Mouse (Mus musculus): Measurements from ENCODE around the gene Ttc38. TPM values are rescaled to one million over a fixed set of nuclear protein-coding genes. Genes with fewer than 3 reads are reported as not detected.
"Not testable (repeated sequence)": the region's sequence is repeated elsewhere in the genome, so short reads cannot be mapped to it uniquely, and the experiment has no call there.

Gene Ttc38
- polyA plus RNA-seq, 1 experiment from 2014 or later: 8.6 TPM

DNA sequence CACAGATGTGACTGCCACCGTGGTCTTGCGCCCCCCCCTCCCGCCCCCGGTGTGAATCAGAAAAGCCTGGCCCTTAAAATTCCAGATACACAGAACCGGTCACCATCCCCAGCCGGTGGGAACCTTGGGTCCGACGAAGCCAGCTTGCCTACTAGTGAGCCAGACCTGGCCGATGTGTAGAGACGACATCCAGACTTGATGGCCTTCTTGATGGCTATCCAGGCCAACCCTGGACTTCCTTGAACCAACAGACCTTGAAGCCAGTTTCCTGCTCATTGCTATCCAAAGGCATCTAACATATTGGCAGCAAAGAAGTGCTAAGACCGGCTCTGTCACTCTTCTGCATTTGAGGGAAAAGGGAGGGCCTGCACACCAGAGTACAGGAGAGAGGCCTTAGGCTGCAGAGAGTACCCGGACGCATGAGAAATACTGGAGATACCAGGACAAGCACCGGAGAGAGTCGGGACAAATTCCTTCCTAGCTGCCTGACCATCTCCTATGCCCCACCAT, 26.9 kb downstream of the Ttc38 start:
- peak overlapping the region; percentile 79 for H3K4me2 ChIP-seq
- 13% methylated on average over 15 of the region's 15 CpGs for WGBS (ENCODE audit: insufficient replicate concordance)
- H3K9me3 ChIP-seq (replicated peaks): no peaks in the 10 kb centered on the region
- H3K4me1 ChIP-seq (replicated peaks): peaks cover 42% of the 10 kb centered on the region
- H3K27me3 ChIP-seq: no peaks in the 10 kb centered on the region
- peak overlapping the region; percentile 87 for H3K4me3 ChIP-seq (replicated peaks)
- ATAC-seq (ENCODE audit: insufficient read depth): no peak; the same call in 1 of the 2 replicates
- H3K9ac ChIP-seq: peak overlapping the region; percentile 63
- peaks cover 32% of the 10 kb centered on the region for H3K36me3 ChIP-seq (replicated peaks)
- H3K27ac ChIP-seq (replicated peaks): peak overlapping the region; percentile 39; the same call in 1 of the 2 replicates

DNA sequence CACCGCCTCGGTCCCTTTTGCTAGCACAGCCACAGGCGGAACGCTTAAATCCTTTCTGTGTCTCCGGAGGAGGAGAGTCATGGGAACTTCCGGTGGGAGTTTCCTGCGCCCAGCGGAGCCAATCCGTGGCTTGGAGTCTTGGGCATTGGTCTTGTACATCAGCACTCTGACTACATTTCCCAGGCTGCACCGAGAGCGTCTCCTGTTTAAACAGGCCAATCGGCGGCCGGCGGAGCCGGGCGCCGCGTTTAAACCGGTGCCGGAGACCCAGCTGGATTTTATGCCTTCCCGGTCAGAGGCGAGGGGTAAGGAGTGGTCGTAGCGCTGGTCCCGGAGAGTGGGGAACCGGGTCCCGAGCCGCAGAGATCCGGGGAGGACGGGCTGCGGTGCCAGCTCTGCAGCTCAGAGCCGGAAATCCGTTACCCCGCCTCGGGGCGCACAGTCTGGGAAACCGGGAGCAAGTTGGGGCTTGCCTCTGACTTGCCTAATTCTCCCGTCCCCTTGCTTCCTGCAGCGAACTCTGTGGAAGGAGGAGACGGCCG, 27.5 kb downstream of the Ttc38 start, which contains the start of gene Gtse1:
Gtse1 (plus strand) TSS at position 256 of the 542 bp plus-strand sequence.
- peak; percentile 98 for ATAC-seq (ENCODE audit: insufficient read depth)
- Histone ChIP-seq H3K4me2 (peak within 1 kb of the TSS; percentile 79), H3K27me3 (no peaks in the 10 kb centered on the region), H3K4me1 (replicated peaks) (peaks cover 42% of the 10 kb centered on the region), H3K9ac (peak within 1 kb of the TSS; percentile 83), H3K9me3 (replicated peaks) (no peaks in the 10 kb centered on the region), H3K27ac (replicated peaks) (peak within 1 kb of the TSS; percentile 76), H3K36me3 (replicated peaks) (peaks cover 37% of the 10 kb centered on the region), H3K4me3 (replicated peaks) (peak within 1 kb of the TSS; percentile 87)
- under 1% methylated on average over 42 of the region's 42 CpGs for WGBS (ENCODE audit: insufficient replicate concordance)

DNA sequence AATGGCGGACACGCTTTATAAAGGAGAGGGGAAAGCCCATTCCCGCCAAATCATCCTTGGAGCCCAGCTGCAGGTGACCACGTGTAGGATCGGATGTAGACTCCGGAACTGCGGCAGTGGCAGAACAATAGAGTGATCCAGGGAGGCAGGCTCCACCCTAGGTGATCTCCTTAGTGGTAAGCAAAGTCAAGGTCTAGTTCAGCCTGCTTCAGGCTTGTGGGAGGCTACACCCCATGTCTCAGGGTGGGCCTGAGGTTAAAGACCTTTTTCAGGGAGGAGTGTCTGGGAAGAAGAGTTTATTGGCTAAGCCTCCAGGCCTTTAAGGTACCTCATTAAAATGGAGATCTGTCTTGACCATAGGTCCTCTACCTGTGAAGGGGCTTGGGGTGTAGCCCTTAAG, 33.8 kb downstream of the Ttc38 start:
- H3K9ac ChIP-seq; H3K4me2 ChIP-seq; H3K27me3 ChIP-seq; H3K27ac ChIP-seq (replicated peaks); ATAC-seq (ENCODE audit: insufficient read depth); H3K4me3 ChIP-seq (replicated peaks); H3K9me3 ChIP-seq (replicated peaks): not testable (repeated sequence)
- WGBS (ENCODE audit: insufficient replicate concordance): 92% methylated on average over 7 of the region's 7 CpGs
- Histone ChIP-seq H3K36me3 (replicated peaks) (peaks cover 100% of the 10 kb centered on the region), H3K4me1 (replicated peaks) (peaks cover 18% of the 10 kb centered on the region)

GRCm38 (mm10) chr15:85867696-85868095, 35.6 kb downstream of the Ttc38 start:
- Histone ChIP-seq H3K27me3 (no peaks in the 10 kb centered on the region), H3K36me3 (replicated peaks) (peaks cover 100% of the 10 kb centered on the region), H3K4me2 (no peak overlapping the region), H3K9me3 (replicated peaks) (no peaks in the 10 kb centered on the region), H3K4me3 (replicated peaks) (no peak overlapping the region), H3K4me1 (replicated peaks) (0 out of 2 replicates have a peak, but pooled peaks cover 3% of the 10 kb centered on the region), H3K27ac (replicated peaks) (no peak overlapping the region), H3K9ac (no peak overlapping the region)
- 37% methylated on average over 6 of the region's 6 CpGs for WGBS (ENCODE audit: insufficient replicate concordance)
- ATAC-seq (ENCODE audit: insufficient read depth): no peak

DNA sequence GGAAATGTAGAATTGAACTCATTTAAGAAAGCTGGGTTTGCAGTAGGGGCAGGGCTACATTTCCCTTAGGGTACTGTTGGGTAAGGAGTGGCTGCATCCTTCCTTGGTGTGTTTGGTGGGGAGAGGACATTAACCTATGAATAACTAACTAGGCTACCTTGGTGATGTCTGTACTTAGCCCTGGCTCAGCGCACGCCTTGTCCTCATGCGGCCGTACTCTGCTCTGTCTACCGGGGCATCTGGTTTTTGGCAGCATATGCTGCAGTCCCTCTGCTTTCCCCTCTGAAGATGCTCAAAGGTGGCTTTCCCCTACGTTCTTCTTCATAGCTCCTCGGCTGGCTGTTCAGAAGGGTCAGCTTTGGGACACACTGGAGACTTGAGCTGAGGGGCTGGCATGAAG, 45.2 kb downstream of the Ttc38 start:
- H3K4me3 ChIP-seq (replicated peaks): no peak overlapping the region
- WGBS (ENCODE audit: insufficient replicate concordance): 90% methylated on average over 7 of the region's 7 CpGs

GRCm38 (mm10) chr15:85878848-85879497, 46.9 kb downstream of the Ttc38 start, which contains the start of gene Trmu:
Gene Trmu, plus strand, starts transcription at chr15:85879312.
- H3K36me3 ChIP-seq (replicated peaks): peaks cover 47% of the 10 kb centered on the region
- H3K27ac ChIP-seq (replicated peaks): peak within 1 kb of the TSS; percentile 81
- peak; percentile 94 for ATAC-seq (ENCODE audit: insufficient read depth)
- H3K27me3 ChIP-seq: no peaks in the 10 kb centered on the region
- no peaks in the 10 kb centered on the region for H3K9me3 ChIP-seq (replicated peaks)
- peak within 1 kb of the TSS; percentile 74 for H3K9ac ChIP-seq
- H3K4me2 ChIP-seq: peak within 1 kb of the TSS; percentile 78
- WGBS (ENCODE audit: insufficient replicate concordance): 1% methylated on average over 50 of the region's 50 CpGs
- peaks cover 22% of the 10 kb centered on the region for H3K4me1 ChIP-seq (replicated peaks)
- peak within 1 kb of the TSS; percentile 75 for H3K4me3 ChIP-seq (replicated peaks)

More for the DNA sequence above, 45.2 kb downstream of the Ttc38 start:
- no peak overlapping the region for H3K4me2 ChIP-seq
- H3K9ac ChIP-seq: no peak overlapping the region
- ATAC-seq (ENCODE audit: insufficient read depth): no peak
- no peaks in the 10 kb centered on the region for H3K27me3 ChIP-seq
- no peaks in the 10 kb centered on the region for H3K9me3 ChIP-seq (replicated peaks)
- H3K27ac ChIP-seq (replicated peaks): no peak overlapping the region
- peaks cover 22% of the 10 kb centered on the region for H3K4me1 ChIP-seq (replicated peaks)
- H3K36me3 ChIP-seq (replicated peaks): peaks cover 50% of the 10 kb centered on the region

DNA sequence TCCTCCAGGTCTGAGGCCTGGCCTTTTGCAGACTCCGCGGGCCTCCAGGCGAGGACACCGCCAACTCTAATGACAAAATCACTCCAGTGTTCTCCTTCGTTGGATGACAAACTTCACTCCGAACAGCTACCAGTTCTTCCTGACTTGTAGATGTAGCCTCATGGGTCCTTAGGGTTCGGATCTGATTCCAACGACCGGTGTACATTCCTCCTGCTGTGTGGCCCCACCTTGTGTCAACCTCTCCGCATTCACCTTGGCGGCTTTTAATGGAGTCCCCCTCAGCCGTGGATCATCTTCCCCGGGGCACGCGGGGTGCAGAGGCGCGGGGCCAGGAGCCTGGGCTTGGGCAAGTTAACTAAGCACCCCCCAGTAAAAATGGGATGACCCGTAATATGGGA, 47.4 kb downstream of the Ttc38 start:
- no peaks in the 10 kb centered on the region for H3K27me3 ChIP-seq
- peaks cover 22% of the 10 kb centered on the region for H3K4me1 ChIP-seq (replicated peaks)
- H3K36me3 ChIP-seq (replicated peaks): peaks cover 44% of the 10 kb centered on the region
- under 1% methylated on average over 18 of the region's 18 CpGs for WGBS (ENCODE audit: insufficient replicate concordance)
- peak overlapping the region; percentile 74 for H3K9ac ChIP-seq
- peak; percentile 40 for ATAC-seq (ENCODE audit: insufficient read depth)
- H3K4me3 ChIP-seq (replicated peaks): peak overlapping the region; percentile 75
- H3K27ac ChIP-seq (replicated peaks): peak overlapping the region; percentile 81
- no peaks in the 10 kb centered on the region for H3K9me3 ChIP-seq (replicated peaks)
- H3K4me2 ChIP-seq: peak overlapping the region; percentile 78

DNA sequence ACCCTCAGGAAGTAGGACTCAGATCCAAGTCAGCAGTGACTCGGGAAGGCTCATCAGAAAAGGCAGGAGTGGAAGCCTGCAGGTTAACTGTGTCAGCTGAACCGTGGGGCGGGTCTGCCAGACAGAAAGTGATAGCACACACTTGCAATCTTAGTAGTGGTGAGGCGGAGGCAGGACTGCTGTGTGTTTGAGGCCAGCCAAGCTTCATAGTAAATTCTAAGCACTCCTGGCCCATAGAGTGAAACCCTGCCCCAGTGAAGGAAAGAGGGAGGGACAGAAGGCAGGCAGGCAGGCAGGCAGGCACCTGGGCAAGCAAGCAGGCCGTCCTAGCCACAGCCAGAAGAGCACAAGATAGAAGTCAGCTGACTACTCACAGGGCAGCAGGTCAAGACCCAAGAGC, 53.5 kb downstream of the Ttc38 start:
- 66% methylated on average over 5 of the region's 5 CpGs for WGBS (ENCODE audit: insufficient replicate concordance)
- H3K36me3 ChIP-seq (replicated peaks): peaks cover 59% of the 10 kb centered on the region

GRCm38 (mm10) chr15:85889235-85889634, 57.1 kb downstream of the Ttc38 start:
- no peak overlapping the region for H3K4me3 ChIP-seq (replicated peaks)
- WGBS (ENCODE audit: insufficient replicate concordance): 28% methylated on average over 4 of the region's 4 CpGs
- H3K36me3 ChIP-seq (replicated peaks): peaks cover 78% of the 10 kb centered on the region
- no peak for ATAC-seq (ENCODE audit: insufficient read depth)
- H3K9ac ChIP-seq: no peak overlapping the region
- H3K4me1 ChIP-seq (replicated peaks): no peaks in the 10 kb centered on the region
- no peak overlapping the region for H3K27ac ChIP-seq (replicated peaks)
- no peak overlapping the region for H3K4me2 ChIP-seq
- H3K27me3 ChIP-seq: no peaks in the 10 kb centered on the region
- no peaks in the 10 kb centered on the region for H3K9me3 ChIP-seq (replicated peaks)

More for the DNA sequence above, 53.5 kb downstream of the Ttc38 start:
- Histone ChIP-seq H3K9ac (no peak overlapping the region), H3K4me1 (replicated peaks) (peaks cover 4% of the 10 kb centered on the region), H3K4me2 (no peak overlapping the region), H3K4me3 (replicated peaks) (no peak overlapping the region), H3K27ac (replicated peaks) (no peak overlapping the region), H3K27me3 (no peaks in the 10 kb centered on the region), H3K9me3 (replicated peaks) (no peaks in the 10 kb centered on the region)
- no peak for ATAC-seq (ENCODE audit: insufficient read depth)

DNA sequence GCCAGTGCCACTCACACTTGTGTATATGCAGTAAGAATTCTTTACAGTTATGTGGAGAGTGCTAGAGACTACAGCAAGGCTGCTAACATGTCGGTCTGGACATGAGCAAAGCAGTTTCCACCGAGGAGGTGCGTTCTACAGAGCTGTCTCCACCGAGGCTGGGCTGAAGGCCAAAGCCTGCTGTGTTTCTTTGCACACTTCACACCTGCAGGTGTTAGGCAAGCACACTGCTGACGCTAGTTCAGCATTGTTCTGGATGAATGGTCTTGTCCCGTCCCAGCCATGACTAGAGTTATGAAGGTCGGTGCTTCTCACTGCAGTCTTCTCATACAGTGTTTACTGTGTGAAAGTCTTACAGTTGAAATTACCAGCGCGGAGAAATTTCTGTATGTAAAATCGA, 59.9 kb downstream of the Ttc38 start:
- Histone ChIP-seq H3K9ac (no peak overlapping the region), H3K36me3 (replicated peaks) (peaks cover 77% of the 10 kb centered on the region), H3K4me3 (replicated peaks) (no peak overlapping the region), H3K27me3 (no peaks in the 10 kb centered on the region), H3K4me1 (replicated peaks) (no peaks in the 10 kb centered on the region), H3K4me2 (no peak overlapping the region), H3K27ac (replicated peaks) (no peak overlapping the region), H3K9me3 (replicated peaks) (no peaks in the 10 kb centered on the region)
- WGBS (ENCODE audit: insufficient replicate concordance): 81% methylated on average over 10 of the region's 10 CpGs
- no peak for ATAC-seq (ENCODE audit: insufficient read depth)

DNA sequence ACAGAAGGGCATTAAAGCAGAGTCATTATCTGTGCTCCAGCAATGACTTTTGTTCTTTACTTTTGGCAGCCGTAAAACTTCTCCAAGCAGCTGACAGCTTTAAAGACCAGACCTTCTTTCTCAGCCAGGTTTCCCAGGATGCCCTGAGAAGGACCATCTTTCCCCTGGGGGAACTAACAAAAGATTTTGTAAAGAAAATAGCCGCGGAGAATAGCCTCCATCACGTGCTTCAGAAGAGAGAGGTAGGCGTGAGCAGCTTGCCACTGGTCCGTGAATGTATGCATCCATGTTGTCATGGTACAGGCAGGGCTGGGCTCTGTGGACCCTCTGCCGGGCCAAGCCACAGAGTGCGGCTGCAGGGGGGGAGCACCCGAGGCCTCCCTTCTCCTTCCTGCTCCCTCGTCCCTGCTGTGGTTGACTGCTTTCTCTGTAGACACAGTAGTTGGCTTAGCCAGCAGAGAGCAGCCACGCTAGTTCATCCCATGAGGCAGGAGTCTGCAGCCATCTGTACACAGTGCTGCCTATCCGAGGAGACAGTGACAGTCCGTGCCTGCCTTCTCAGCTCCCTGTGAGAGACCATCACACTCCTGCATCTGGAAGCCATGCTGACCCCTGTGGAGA, 60.5 kb downstream of the Ttc38 start:
- Histone ChIP-seq H3K9ac (no peak overlapping the region), H3K27me3 (no peaks in the 10 kb centered on the region)
- 76% methylated on average over 13 of the region's 13 CpGs for WGBS (ENCODE audit: insufficient replicate concordance)

More for the DNA sequence above, 60.5 kb downstream of the Ttc38 start:
- H3K27ac ChIP-seq (replicated peaks): no peak overlapping the region
- no peak overlapping the region for H3K4me3 ChIP-seq (replicated peaks)
- no peaks in the 10 kb centered on the region for H3K4me1 ChIP-seq (replicated peaks)
- no peak for ATAC-seq (ENCODE audit: insufficient read depth)
- H3K36me3 ChIP-seq (replicated peaks): peaks cover 81% of the 10 kb centered on the region
- H3K9me3 ChIP-seq (replicated peaks): no peaks in the 10 kb centered on the region
- H3K4me2 ChIP-seq: no peak overlapping the region
